Mouse (Mus musculus) cerebral cortex, adult 2 months (tissue): Measurements from ENCODE around the gene Cox15.

ENCODE experiments used
- WGBS: fragments of 180-500 bp; shearing (Covaris S2); methylation state at CpG from one replicate; pipeline ENCODE4 v1.1.7; 2018; 5-methylcytosine and 5-hydroxymethylcytosine counted together

Cox15 gene

GRCm38 (mm10) chr19:43704787-43705497 is 47.9 kb downstream of the Cox15 start:
- WGBS: 93% methylated on average over 17 of the region's 17 CpGs

GRCm38 (mm10) chr19:43704211-43704610 is 48.6 kb downstream of the Cox15 start:
- 82% methylated on average over 11 of the region's 11 CpGs for WGBS

- 43% methylated on average over 6 of the region's 6 CpGs for WGBS
Observed at GRCm38 (mm10) chr19:43699763-43700155, 53.0 kb downstream of the Cox15 start.

- WGBS: 44% methylated on average over 11 of the region's 11 CpGs
Observed at GRCm38 (mm10) chr19:43699021-43699762, 53.6 kb downstream of the Cox15 start.

- 72% methylated on average over 5 of the region's 5 CpGs for WGBS
Observed at GRCm38 (mm10) chr19:43697666-43698370, 55.0 kb downstream of the Cox15 start.

GRCm38 (mm10) chr19:43695514-43695964 is 57.3 kb downstream of the Cox15 start:
- 66% methylated on average over 10 of the region's 10 CpGs for WGBS

- WGBS: 68% methylated on average over 14 of the region's 14 CpGs
Observed at GRCm38 (mm10) chr19:43692815-43693214, 60.0 kb downstream of the Cox15 start.

- under 1% methylated on average over 60 of the region's 60 CpGs for WGBS
Observed at GRCm38 (mm10) chr19:43689419-43690246, 63.2 kb downstream of the Cox15 start, which contains the start of gene Entpd7. TSS of gene Entpd7 (plus strand) at chr19:43689672.
